Mouse (Mus musculus): ENCODE measurements around the gene Vamp1.

DNA sequence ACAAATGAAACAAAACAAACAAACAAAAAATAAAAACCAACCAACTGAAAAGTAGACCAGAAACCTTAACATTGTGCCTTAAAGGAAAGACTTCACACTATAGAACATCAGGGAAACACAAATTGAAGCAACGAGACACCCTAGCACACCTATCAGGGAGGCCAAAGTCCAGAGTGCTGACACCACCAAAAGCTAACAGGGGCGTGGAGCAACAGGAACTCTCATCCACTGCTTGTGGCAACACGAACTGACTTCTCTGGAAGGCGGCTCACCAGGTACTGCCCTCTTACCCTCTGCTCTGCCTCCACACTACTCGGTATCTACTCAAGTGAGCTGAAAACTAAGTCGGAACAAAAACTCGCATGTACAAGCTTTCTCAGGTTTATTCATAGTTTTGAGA, 76.9 kb downstream of the Vamp1 start:
- no peak for TF ChIP-seq CTCF (IDR thresholded peaks at IDR 0.05; ENCODE audit: insufficient read depth, low read depth, low read length)
- no peak for TF ChIP-seq POLR2A (IDR thresholded peaks at IDR 0.05; ENCODE audit: insufficient read depth, low read depth, low read length)

All from olfactory bulb, adult 2 months (tissue).